Mouse (Mus musculus): ENCODE results near the gene Pax7.

The Pax7 gene

DNA sequence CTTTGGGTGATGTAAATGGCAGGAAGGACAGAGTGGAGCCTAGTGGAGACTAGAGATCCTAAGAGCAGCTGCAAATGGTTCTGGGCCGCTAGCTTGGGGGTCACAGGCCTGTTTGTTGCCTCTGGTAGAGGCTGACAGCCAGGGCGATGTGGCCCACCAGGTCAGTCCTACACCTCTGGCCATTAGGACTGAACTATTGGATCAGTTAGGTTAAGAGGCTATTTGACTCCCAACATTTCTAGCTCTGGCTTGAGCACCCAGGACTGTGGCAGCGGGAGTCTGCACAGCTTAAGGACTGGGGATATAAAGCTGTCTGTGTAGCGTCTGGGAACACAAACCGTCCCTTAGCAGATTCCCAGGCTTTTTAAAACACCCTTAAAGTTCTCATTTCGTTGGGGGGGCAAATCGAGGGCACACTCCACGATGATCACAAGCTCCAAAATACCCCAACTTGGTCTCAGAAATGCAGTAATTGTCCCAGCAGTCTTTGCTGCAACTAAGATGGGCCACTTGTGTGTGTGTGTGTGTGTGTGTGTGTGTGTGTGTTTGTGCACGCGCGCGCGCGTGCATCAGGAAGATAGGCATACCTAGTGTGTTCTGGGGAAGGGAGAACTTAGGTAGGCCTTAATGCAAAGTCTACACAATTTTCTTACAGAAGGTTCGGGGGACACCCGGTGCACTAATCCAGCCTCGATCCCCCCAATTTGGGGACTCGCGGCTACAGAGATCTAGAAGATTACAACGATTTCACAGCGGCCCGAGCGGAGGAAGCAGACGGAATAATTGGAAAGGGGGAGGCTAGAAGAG, 2.5 kb downstream of the Pax7 start:
- DNase-seq: no peak

DNA sequence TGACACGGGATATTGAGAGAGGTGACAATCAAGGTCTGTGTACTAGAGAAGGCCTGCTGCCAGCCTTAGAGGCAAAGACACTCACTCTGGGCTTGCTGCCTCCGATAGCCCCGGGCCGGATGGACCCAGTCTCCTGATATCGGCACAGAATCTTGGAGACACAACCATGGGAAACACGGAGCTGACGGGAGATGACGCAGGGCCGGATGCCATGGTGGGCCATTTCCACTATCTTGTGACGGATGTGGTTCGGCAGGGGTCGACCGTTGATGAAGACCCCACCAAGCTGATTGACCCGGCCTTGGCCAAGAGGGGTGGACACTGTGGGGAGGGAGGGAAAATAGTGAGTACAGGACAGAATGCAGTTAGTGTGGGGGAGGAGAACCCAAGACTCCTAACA, 3.3 kb downstream of the Pax7 start:
- no peak for DNase-seq

DNA sequence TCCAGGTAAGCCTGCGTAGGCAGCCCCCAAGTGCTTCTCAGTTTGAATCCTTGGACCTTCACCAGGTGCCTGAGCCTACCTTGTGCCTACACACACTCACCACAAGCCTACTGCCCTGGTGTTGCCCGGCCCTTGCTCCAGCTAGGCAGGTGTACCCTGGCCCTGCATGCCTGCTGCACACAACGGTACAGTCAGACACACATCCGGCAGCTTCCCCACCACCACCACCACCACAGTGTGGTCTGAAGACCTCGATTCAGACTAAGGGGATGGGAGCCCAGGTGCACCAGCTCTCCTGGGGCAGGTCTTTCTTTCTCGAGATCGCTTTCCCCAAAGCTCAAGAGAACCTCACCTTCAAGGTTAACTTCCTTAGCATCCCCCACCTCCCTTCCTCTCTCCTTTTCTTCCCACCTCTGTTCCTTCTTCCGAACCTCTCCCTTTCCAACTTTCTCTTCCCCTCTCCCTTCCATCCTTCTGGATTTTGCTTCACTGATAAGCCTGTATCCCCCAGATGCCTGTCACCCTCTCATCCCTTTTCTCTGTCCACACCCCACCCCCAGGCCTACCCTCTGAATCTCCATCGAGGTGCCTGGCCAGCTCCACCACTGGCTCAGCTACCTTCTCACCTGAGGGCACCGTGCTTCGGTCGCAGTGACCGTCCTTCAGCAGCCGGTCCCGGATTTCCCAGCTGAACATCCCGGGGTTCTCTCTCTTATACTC, 4.3 kb downstream of the Pax7 start:
- DNase-seq: peak; percentile 62

DNA sequence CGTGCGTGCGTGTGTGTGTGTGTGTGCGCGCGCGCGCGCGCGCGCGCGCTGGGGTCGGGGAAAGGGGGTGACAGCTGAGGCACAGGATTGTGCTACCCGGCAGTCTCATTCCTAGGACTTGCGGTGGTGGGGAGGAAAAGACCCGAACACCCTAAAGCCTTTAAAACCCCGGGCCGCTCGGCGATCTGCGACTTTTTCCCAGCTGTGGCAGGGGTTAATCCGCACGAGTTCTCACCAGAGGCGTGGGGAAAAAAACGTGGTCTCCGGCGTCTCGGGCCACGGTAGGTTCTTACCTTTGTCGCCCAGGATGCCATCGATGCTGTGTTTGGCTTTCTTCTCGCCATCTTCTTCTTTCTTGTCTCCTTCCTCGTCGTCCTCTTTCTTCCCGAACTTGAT, 5.0 kb downstream of the Pax7 start:
- DNase-seq: no peak

DNA sequence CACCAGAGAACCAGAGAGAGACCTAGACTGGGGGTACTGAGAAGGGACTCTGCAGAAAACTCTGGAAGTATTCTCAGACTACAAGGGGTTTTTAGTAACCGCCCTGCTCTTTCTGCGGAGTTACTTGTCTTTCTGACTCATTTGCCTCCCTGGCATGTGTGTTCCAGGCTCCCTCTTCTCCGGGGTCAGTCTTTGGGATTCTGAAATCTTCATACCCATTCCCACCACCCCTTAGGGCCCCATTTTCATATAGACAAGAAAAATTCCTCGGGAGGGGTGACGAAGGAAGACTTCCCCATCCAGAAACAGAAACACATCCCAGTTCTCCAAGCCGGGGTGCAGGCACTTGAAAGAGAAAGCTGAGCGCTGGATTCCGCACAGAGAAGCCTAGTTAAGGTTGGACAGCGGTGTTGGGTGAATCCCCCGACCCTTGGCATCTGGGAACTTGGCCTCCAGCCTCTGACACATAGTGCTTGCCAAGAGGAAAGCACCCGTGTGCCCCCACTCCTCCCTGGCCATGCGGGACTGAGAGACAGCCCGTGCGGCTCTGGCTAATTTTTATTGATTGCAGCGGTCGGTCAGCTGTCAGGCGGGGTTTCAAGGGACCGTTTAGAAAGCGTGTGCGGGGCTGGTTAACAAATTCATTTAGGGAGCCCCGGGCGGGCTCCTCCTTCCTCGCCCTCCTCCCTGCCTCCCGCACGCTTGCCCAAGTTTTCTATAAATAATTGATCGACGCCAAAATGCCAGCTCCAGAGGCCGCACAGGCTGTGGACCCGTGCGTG, 5.6 kb downstream of the Pax7 start:
- DNase-seq: no peak

DNA sequence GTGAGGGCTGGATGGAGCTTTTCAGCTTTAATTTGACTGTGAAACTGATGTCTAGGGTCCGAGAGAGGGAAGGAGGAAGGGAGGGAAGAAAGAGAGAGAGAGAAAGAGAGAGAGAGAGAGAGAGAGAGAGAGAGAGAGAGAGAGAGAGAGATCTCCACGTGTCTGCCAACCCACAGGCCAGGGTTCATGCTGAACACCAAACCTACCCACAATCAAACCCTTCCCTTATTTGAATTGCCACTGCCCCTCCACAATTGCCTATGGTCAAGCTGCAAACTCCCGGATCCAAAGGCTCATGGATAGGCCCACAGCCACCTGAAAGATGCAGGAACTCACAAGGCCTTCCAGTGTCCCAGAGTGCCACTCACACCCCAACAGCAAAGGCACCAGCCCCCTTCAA, 7.1 kb downstream of the Pax7 start:
- no peak for DNase-seq

DNA sequence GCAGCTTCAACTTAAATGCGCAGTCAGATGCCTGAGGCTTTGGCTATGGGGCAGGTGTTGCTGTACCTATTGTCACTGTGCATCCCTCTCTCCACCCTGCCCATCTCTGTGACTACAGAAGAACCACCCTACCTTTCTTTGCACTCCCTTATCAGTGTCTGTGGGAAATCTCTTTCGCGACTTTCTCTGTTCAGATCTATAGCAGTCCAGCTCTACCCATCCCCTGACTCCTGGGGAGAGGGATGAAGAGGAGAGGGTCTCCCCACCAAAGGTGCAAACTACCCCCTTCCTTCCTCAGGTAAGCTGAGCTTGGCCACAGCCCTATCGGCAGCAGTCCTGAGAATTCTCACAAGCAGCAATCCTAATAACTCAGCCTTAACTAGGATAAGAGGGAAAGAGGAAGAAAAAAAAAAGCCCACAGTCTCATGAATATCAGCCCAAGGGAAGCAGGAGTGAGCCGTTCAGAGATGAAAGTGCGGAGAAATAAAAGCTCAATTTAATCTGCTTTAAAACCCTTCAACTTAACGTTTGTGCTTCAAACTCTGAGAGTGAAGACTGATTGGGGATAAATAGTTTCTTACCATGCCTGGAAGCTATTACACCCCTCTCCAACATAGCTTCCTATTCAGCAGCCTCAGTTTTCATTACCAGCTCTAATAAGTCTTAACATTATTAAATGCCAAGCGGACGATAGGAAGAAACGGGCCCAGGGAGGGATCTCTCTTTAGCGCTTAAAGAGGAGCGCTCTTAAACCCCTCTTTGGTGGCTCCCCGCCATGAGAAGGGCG, 7.8 kb downstream of the Pax7 start:
- DNase-seq: no peak

DNA sequence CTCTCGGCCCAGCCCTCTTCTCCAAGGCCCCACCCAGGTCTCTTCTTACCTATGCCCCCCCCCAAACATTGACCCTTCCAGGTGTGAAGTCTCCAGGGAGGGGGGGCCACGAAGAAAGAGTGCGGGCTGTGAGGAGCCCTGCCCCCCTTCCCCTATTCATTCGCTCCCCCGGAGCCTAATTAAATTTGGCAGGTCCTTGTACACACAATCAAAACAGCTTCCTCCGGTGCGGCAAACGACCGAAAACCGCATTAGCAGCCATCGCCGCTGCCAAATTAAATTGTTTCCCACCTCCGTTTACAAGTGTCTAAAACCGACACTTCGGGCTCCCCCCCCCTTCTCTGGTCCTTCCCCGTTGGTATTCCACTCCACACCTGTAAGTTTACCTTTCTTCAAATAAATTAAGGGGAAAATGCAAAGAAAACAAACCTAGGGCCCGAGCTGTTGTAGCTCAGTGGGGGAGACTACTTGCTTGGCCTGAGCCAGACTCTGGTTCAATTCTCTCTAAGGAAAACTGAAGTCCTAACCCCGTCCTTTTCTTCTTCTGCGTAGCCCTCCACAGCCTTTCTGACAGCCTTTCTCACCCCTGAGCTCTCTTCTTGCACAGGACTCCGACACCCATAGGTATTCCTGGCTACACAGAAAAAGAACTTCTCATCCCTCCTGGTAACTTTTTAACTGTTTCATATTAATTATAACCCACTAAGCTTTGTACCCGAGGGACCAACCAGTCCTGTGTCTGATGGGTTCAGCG, 8.6 kb downstream of the Pax7 start:
- no peak for DNase-seq

DNA sequence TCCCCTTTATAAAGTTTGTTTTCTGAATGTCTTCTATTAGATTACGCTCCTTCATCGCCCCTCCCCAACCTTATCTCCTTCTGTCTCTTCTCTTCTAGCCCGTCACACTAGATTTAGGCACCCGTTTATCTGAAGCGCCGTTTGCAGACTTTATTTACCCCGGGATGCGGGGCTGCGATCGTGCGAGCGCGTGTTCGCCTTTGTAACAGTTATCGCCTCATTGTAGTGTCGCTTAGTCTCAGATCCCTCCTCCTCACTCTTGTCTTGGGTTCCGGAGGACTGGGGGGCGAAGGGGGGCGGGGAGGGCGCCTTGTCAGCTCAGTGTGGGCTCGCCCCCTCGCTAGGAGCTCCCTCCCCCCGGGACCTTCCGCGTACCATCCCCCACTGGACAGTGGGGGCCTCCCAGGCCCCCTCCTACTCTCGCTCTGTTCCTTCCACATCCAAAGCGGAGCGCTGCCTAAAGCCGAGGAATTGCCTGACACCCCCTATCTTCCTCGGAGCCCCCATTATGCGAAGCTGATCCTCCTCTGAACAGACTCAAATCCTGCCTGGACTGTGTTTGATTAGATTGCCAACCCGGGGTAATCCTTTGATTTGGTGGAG, 9.4 kb downstream of the Pax7 start:
- DNase-seq: no peak

DNA sequence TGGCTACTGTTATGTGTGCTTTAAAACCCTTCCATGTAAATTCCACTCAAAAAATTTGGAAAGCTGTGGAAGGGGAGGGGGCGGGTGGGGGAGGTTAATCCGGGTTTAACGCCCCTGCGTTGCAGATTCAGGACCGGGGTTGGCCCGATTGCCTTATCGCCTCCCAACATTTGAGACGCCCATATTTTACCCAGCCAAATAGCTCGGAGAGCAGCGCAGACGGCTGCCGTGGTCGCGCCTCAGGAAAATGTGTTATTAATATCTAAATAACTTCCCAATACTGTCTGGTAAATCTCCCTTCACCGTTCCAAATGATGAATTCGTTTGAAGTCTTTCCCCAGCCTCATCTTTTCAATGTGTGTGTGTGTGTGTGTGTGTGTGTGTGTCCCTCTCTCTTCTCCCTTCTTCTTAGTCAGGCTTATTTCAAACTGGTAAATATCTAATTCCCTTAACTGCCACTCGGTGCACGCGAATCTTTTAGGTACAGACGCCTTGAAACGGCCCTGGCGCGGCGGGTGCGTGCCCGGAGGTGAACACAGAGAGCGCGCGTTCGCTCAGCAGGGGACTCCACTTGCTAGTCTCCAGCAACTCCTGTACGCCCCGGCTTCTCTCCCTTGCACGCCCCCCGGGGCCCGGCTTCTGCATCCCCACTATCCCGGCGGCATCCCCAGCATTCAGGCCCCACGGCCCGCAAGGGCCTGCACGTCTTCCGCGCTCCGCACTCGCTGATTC, 10.0 kb downstream of the Pax7 start:
- no peak for DNase-seq

DNA sequence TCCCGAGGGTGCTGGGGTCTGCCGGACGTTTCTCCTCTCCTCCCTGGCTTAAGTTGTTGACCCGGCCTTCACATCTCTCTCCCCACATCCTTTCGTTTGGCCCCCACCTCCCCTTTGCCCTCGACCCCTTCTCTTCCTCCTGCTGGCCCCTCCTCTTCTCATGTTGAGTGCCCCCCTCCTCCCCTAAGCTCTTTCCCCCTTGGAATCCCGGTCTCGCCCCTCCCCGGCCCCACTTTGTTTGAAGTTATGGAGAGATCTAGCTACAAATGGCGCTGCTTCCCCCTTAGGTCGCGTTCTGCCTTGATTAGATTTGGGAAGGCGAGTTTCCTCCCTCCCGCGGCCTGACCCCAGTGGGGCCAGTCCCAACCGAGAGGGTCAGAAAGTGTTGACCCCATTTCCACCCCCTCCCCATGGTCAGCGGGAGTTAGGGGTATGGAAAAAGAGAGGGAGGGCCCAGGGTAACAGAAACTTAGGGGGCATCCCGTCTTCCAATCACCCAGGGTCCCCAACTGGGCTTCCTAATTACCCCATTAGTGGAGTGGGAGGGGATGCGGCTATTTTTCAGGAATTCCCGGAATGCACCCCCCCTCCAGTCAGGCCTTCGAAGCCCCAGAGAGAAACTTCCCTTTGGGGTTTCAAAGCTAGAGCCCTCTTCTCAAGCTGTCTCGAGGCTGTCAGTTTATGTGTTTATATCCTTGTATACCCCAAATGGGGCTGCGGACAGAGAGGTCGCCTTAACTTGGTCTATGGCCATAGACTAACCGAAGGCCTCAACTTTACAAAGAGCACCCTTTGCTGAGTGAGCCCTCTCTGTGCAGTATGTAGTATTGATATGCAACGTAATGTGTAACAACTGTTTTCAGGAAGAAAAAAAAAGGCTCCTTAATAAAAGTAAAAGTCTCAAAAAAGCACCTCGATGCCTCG, 10.9 kb downstream of the Pax7 start:
- DNase-seq: no peak

DNA sequence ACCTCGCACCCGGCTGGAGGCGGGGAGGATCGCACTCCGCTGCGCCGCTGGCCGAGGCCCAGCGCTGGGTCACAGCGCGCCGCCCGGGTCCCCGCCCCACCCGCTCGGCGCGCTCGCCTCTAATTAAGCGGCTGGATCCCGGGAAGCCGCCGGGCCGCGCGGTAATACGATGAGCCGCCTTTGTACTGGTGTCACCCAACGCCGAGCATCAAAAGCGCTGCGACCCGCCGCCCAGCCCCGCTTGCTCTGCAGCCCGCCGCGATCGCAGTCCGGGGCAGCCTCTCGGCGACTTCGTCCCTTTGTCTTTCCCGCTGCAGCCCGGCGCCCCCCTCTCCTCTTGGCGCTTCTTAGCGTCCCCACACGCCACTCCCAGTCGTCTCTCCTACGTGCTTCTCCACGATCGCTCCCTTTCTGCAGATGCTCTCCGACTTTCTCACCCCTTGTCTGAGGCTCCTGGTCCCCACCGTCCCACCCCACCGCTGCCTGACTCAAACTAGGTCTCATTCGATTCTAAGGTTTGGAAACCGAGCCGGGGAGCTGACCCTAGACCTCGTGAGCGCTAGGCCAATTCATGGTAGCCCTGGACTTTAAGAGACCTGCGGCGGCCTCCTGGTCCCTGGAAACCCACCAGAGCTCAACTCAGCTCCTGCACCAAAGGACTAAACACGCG, 11.7 kb downstream of the Pax7 start:
- no peak for DNase-seq

DNA sequence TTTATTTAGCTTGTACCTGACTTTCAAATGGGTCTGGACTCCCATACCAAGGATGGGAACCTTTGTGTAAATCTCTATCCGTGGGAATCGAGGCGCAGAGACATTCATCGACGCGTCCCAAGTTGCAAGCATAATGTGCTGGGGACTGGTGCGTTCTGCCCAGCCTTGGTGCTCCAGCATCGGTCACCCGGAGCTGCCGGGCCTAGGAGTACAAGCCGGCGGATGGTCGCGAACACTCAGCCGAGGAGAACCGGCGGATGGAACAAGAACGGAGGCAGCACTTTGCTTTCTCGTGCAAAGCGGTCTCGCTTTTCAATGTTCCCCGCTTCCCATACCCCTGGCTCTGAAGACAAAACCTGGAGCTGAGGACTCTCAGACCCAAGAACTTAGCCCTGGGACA, 12.3 kb downstream of the Pax7 start:
- DNase-seq: no peak

DNA sequence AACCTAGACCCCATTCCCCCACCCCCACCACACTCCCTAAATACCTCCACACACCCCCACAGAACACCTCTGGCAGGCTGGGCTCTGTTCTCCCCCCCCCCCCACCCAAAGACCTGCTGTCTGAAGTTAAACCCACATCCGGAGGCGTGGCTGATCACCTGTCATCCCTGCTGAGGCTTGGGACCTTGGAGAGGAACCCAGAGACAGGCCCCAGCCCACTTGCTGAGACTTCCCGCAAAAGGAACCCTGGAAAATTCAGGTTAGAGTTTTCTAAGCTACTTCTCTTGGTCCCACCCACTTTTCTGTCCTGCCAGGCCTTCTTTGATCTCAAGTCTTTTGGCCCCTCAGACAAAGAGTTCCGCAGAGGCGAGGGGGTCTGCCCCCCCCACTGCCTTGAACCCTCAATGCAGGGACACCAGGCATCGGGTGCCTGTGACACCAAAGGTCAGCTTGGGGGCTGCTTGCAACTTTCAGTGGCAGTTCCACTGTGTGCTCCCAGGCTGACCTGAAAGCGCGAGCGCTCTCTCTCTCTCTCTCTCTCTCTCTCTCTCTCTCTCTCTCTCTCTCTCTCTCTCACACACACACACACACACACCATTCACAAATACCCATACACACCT, 13.8 kb downstream of the Pax7 start:
- DNase-seq: peak; percentile 66

DNA sequence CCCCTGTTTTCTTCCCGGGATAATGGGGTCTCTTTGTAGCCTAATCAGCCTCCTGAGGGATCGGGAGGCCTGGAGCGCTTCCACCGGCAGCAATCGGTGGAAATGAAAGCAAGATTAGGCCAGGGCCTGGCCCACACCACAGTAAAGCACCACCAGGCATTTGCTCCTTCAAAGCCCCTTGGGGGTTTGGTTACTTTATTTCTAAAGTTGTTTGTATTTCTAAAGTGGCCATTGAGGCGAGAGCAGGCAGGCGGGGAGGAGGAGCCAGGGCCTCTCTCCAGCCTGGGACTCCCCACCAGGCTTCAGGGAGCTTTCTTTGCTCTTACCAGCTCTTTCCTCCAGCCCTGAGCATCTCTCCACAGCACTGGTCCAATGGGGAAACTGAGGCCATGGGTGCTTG, 15.2 kb downstream of the Pax7 start:
- no peak for DNase-seq

DNA sequence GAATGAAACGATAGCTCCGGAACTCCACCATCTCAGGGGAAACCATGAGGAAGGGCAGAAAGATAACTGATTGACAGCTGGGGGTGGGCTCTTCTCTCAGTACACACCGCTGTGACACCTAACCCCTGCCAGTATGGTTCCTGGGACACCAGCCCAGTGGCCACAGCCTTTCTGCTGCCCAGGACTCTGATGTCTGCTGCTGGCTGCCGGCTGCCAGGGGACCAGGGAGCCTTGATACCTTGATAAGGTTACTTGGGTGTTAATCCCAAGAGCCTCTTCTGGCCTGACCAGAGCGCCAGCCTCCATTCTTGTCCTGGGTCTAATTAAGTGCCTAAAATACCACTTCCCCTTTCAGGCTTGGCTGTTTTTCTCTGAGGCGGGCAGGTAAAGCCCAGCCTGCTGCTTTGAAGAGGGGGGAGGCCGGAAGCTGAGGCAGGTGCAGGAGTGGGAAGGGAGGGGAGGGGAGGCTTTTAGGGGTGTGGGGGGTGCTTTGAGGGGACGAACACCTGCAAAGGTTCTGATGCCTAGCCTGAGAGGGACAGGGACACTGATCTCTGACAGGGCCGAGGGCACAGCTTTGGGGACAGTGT, 19.9 kb downstream of the Pax7 start:
- peak; percentile 78 for DNase-seq

DNA sequence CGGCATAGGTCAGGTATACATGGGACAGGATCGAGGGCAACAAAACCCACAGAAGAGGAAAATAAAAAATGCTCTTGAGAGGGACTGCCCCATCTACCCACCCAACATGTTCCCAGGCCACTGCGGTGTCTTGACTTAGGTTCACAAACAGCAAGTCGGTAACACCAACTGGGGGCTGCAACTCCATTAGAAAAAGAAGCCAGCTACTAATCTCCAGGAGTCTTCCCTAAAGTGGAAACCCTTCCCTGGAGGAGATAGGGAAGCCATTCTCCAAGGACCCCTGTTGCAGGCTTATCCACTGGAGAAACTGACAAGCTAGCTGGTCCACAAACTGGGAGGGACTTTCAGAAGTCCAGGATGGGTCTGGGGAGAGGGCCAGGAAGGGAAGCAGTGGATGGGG, 21.4 kb downstream of the Pax7 start:
- no peak for DNase-seq

DNA sequence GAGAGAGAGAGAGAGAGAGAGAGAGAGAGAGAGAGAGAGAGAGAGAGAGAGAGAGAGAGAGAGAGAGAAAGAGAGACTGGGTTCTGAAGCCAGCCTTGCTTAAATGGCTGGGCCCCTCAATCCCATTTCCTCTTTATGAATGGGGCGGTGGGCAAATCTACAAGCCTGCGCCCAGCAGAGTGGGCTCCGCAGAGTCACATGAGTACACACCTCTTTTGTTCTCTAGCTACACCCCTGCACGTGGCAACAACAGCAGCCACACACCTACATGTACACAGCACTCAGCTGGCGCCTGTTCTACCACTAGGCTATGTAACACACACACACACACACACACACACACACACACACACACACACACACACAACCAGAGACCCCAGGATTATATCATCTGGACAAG, 21.9 kb downstream of the Pax7 start:
- DNase-seq: no peak
